Mouse (Mus musculus) CH12.LX (cell line): Measurements from ENCODE around the gene Nmur1. TPM values are rescaled to one million over a fixed set of nuclear protein-coding genes. Genes with fewer than 3 reads are reported as not detected.

Experiments used
- DNase-seq: peaks from one replicate; pipeline ENCODE4 v3.0.0-alpha.2; 2013; ENCODE audit errors: extremely low read depth
- H3K27ac ChIP-seq: 2 replicates; pipeline ENCODE4 v1.5.1; 2012; ENCODE audit warnings: low read depth, mild to moderate bottlenecking, control low read depth, moderate library complexity; ENCODE audit not compliant: insufficient read depth
- H3K27me3 ChIP-seq: replicated peaks from 2 replicates; pipeline ENCODE3; 2012; ENCODE audit warnings: inconsistent platforms
- H3K36me3 ChIP-seq, 2 experiments: replicated peaks in 1 of 2; 2 replicates each; pipeline versions ENCODE3 to v1.6.1; 2012; ENCODE audit warnings: inconsistent platforms in 1 of 2, low read length in 1 of 2, mild to moderate bottlenecking in 1 of 2, mixed read lengths in 1 of 2, moderate library complexity in 1 of 2; ENCODE audit not compliant: control insufficient read depth in 1 of 2, insufficient read depth in 1 of 2
- H3K4me1 ChIP-seq, 2 experiments: 2 replicates each; pipeline ENCODE4 v1.6.1; 2012; ENCODE audit warnings: inconsistent platforms in 1 of 2, moderate library complexity in 1 of 2; ENCODE audit not compliant: insufficient read depth in 2 of 2, control insufficient read depth in 1 of 2
- H3K4me2 ChIP-seq: 2 replicates; pipeline ENCODE4 v1.6.1; 2012; ENCODE audit warnings: low read depth, mild to moderate bottlenecking, control low read depth; ENCODE audit not compliant: poor library complexity, insufficient read depth, severe bottlenecking
- H3K4me3 ChIP-seq, 3 experiments: fragments of 150-350 bp in 1 of 3; sonication (generic) in 1 of 3; replicated peaks in 1 of 3; 2 replicates each; pipeline versions ENCODE3 to v1.5.1; 2011 to 2012; ENCODE audit warnings: low read depth in 2 of 3, low read length in 2 of 3, mild to moderate bottlenecking in 2 of 3, moderate library complexity in 2 of 3, control low read depth in 1 of 3, improper control_type of control experiment in 1 of 3, inconsistent platforms in 1 of 3, mixed read lengths in 1 of 3; ENCODE audit not compliant: poor library complexity in 1 of 3
- H3K79me2 ChIP-seq: replicated peaks from 2 replicates; pipeline ENCODE4 v1.6.1; 2012; ENCODE audit warnings: mild to moderate bottlenecking, moderate library complexity; ENCODE audit not compliant: control insufficient read depth, poor library complexity, insufficient read depth, severe bottlenecking; ENCODE audit errors: extremely low read depth
- H3K9ac ChIP-seq: 2 replicates; pipeline ENCODE4 v1.6.1; 2012; ENCODE audit warnings: low read depth, mild to moderate bottlenecking, control low read depth, moderate library complexity; ENCODE audit not compliant: insufficient read depth
- H3K9me3 ChIP-seq: replicated peaks from 2 replicates; pipeline ENCODE3; 2012; ENCODE audit warnings: low read length, inconsistent platforms, mixed read lengths
- CHD2 ChIP-seq: IDR thresholded peaks from 2 replicates; pipeline ENCODE4 v1.6.1; 2011; ENCODE audit warnings: low read length, improper control_type of control experiment
- EP300 ChIP-seq: IDR thresholded peaks from 2 replicates; pipeline ENCODE4 v1.6.1; 2011; ENCODE audit warnings: low read length, improper control_type of control experiment
- ETS1 ChIP-seq: conservative IDR thresholded peaks from 2 replicates; pipeline ENCODE4 v1.6.1; 2012; ENCODE audit warnings: low read depth, mild to moderate bottlenecking, inconsistent platforms, low read length, improper control_type of control experiment, moderate library complexity
- IRF4 ChIP-seq: IDR thresholded peaks from 2 replicates; pipeline ENCODE4 v1.6.1; 2014; ENCODE audit warnings: low read depth, mild to moderate bottlenecking, inconsistent platforms, low read length, improper control_type of control experiment
- JUN ChIP-seq: IDR thresholded peaks from 2 replicates; pipeline ENCODE4 v1.6.1; 2011; ENCODE audit warnings: low read depth, mild to moderate bottlenecking, low read length, improper control_type of control experiment, moderate library complexity; ENCODE audit not compliant: insufficient read depth
- MAFK ChIP-seq: IDR thresholded peaks from 2 replicates; pipeline ENCODE4 v1.6.1; 2011; ENCODE audit warnings: low read length, improper control_type of control experiment; ENCODE audit not compliant: insufficient replicate concordance
- MAX ChIP-seq: IDR thresholded peaks from 2 replicates; pipeline ENCODE4 v1.6.1; 2011; ENCODE audit warnings: low read length, improper control_type of control experiment
- MAZ ChIP-seq: IDR thresholded peaks from 2 replicates; pipeline ENCODE4 v1.6.1; 2012; ENCODE audit warnings: low read depth, mild to moderate bottlenecking, inconsistent platforms, low read length, improper control_type of control experiment, moderate library complexity
- MEF2A ChIP-seq: IDR thresholded peaks from 2 replicates; pipeline ENCODE4 v1.6.1; 2014; ENCODE audit warnings: low read depth, mild to moderate bottlenecking, inconsistent platforms, low read length, improper control_type of control experiment, borderline replicate concordance
- NELFE ChIP-seq: IDR thresholded peaks from 2 replicates; pipeline ENCODE4 v1.6.1; 2011; ENCODE audit warnings: low read depth, low read length, improper control_type of control experiment
- POLR2A ChIP-seq: IDR thresholded peaks from 2 replicates; pipeline ENCODE4 v1.6.1; 2011; ENCODE audit warnings: low read depth, mild to moderate bottlenecking, improper control_type of control experiment, low read length
- POLR2AphosphoS2 ChIP-seq: IDR thresholded peaks from 2 replicates; pipeline ENCODE4 v1.6.1; 2011; ENCODE audit warnings: low read depth, low read length, improper control_type of control experiment
- RAD21 ChIP-seq: IDR thresholded peaks from 2 replicates; pipeline ENCODE4 v1.6.1; 2011; ENCODE audit warnings: low read depth, mild to moderate bottlenecking, low read length, improper control_type of control experiment, moderate library complexity
- RCOR1 ChIP-seq: conservative IDR thresholded peaks from 2 replicates; pipeline ENCODE4 v1.6.1; 2012; ENCODE audit warnings: low read depth, mild to moderate bottlenecking, inconsistent platforms, low read length, improper control_type of control experiment
- SIN3A ChIP-seq: IDR thresholded peaks from 2 replicates; pipeline ENCODE4 v1.6.1; 2012; ENCODE audit warnings: low read length, improper control_type of control experiment, inconsistent platforms
- SMC3 ChIP-seq: IDR thresholded peaks from 2 replicates; pipeline ENCODE4 v1.6.1; 2011; ENCODE audit warnings: low read depth, low read length, improper control_type of control experiment
- TBP ChIP-seq: conservative IDR thresholded peaks from 2 replicates; pipeline ENCODE4 v1.6.1; 2011; ENCODE audit warnings: low read depth, low read length, improper control_type of control experiment
- TCF12 ChIP-seq: IDR thresholded peaks from 2 replicates; pipeline ENCODE4 v1.6.1; 2014; ENCODE audit warnings: low read depth, mild to moderate bottlenecking, inconsistent platforms, low read length, improper control_type of control experiment
- USF1 ChIP-seq: IDR thresholded peaks from 2 replicates; pipeline ENCODE4 v1.6.1; 2014; ENCODE audit warnings: low read depth, mild to moderate bottlenecking, inconsistent platforms, low read length, improper control_type of control experiment
- USF2 ChIP-seq: conservative IDR thresholded peaks from 2 replicates; pipeline ENCODE4 v1.6.1; 2011; ENCODE audit warnings: low read depth, low read length, improper control_type of control experiment
- ZC3H11A ChIP-seq: IDR thresholded peaks from 2 replicates; pipeline ENCODE4 v1.6.1; 2012; ENCODE audit warnings: low read depth, mild to moderate bottlenecking, inconsistent platforms, low read length, improper control_type of control experiment
- ZMIZ1 ChIP-seq: IDR thresholded peaks from 2 replicates; pipeline ENCODE4 v1.6.1; 2012; ENCODE audit warnings: low read depth, mild to moderate bottlenecking, inconsistent platforms, low read length, improper control_type of control experiment
- ZNF384 ChIP-seq: IDR thresholded peaks from 2 replicates; pipeline ENCODE4 v1.6.1; 2012; ENCODE audit warnings: low read depth, low read length, improper control_type of control experiment, inconsistent platforms
- dilution Hi-C: fragments of 300-500 bp; cut with MboI; formaldehyde crosslinking; loops from 2 replicates; pipeline ENCODE4 v1.14.3; 2020; ENCODE audit warnings: low sequenced_read_pairs; ENCODE audit not compliant: extremely low pct_unique_long_range_greater_than_20kb, extremely low pct_ligation_motif_present
- in situ Hi-C: fragments of 300-500 bp; cut with MboI; formaldehyde crosslinking; loops from 3 replicates; pipeline ENCODE4 v1.14.3; 2019; ENCODE audit warnings: low sequenced_read_pairs, low pct_ligation_motif_present, low pct_unique_long_range_greater_than_20kb, mixed read lengths
- polyA plus RNA-seq: library from polyadenylated mRNA; unstranded; fragments of >175 nt; gene quantifications from 2 replicates; pipeline ENCODE4 v1.2.1, GENCODE M21; 2012; ENCODE audit warnings: low read depth; ENCODE audit not compliant: insufficient read length
- total RNA-seq, 2 experiments: library from RNA; depleted of rRNA; stranded (reverse); fragments of 300-350 nt in 1 of 2; fragments of >200 nt in 1 of 2; gene quantifications; 2 replicates each; pipeline ENCODE4 v1.2.3; 2012 to 2014

Gene Nmur1
- total and polyA plus RNA-seq, 3 experiments = 0.16 TPM; not detected in 2

DNA sequence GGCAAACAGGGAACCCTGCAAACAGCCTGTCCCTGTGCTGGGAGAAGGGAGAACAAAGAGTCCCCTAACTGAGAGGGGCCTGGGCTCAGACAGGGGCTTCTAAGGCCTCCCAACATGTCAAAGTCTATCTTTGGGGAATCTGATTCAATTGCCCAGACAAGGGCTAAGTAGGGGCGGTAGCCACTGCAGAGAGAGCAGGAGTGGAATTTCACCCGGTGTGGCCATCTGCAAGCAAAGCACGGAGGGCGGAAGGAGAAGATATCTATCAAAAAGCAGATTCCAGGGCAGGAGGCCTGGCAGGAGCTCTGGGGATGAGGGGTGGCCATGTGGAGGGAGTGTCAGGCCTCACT, 38.8 kb upstream of the Nmur1 start:
- no peaks in the 10 kb centered on the region for H3K79me2 ChIP-seq
- dilution Hi-C loops = no loop called here
- H3K27ac ChIP-seq = no peak overlapping the region
- H3K27me3 ChIP-seq = no peaks in the 10 kb centered on the region
- peaks cover 7% of the 10 kb centered on the region for H3K9me3 ChIP-seq
- TF ChIP-seq NELFE (no peak), MAZ (no peak), MAX (no peak), JUN (no peak), ZMIZ1 (no peak), MAFK (no peak), USF2 (no peak), POLR2AphosphoS2 (no peak), TCF12 (no peak), RCOR1 (no peak), MEF2A (no peak), IRF4 (no peak), RAD21 (no peak), USF1 (no peak), ZC3H11A (no peak), EP300 (no peak), ZNF384 (no peak)
- H3K9ac ChIP-seq = no peak overlapping the region
- H3K4me3 ChIP-seq = no peak overlapping the region
- H3K36me3 ChIP-seq = no peaks in the 10 kb centered on the region
- in situ Hi-C loops = no loop called here
- no peak for DNase-seq
- no peak overlapping the region for H3K4me2 ChIP-seq
- peaks cover 0 to 1% of the 10 kb centered on the region in 2 experiments; a peak in 1 of 4 replicates for H3K4me1 ChIP-seq

DNA sequence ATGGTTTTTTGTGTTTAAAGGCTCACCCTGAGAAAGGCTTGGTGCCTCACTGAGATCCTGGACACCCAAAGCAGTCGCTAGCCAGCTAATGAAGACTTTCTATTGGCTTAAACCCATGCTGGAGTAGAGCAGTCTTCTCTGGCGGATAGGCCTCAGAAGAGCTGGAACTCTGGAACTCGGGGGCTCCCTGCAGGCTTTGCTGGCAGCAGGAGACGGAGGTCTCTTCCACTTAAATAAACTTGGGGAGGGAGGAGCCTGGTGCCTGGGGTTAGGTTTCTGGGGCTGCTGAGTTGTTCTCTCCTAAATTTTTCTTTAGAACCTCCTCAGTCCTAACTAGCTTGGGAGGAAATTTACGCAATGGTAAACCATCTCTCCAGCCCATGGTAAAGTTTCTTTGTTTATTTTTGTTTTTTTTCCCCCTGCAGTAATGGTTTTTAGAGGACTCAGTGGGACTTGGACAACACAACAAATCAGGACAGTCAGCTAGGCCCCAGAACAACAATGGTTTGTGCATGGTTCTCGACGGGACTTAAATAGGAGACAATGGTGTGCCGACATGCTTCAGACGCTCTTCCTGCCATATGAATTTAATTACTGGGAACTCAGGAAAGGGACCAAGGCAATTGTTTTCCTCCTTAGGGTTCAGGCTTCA, 38.3 kb upstream of the Nmur1 start:
- Histone ChIP-seq H3K9ac (no peak overlapping the region), H3K4me3 (no peak overlapping the region), H3K4me1 (no peaks in the 10 kb centered on the region), H3K4me2 (no peak overlapping the region), H3K79me2 (no peaks in the 10 kb centered on the region), H3K36me3 (no peaks in the 10 kb centered on the region), H3K27ac (no peak overlapping the region), H3K27me3 (no peaks in the 10 kb centered on the region), H3K9me3 (peaks cover 7% of the 10 kb centered on the region)
- in situ Hi-C loops (no loop called here), dilution Hi-C loops (no loop called here)
- DNase-seq = no peak
- TF ChIP-seq MAFK (no peak), SIN3A (no peak), CHD2 (no peak), ETS1 (no peak), MAX (no peak), RAD21 (no peak), ZMIZ1 (no peak), NELFE (no peak), POLR2A (no peak), IRF4 (no peak), JUN (no peak), TBP (no peak), ZNF384 (no peak), SMC3 (no peak)
